In the genomic region with DNA sequence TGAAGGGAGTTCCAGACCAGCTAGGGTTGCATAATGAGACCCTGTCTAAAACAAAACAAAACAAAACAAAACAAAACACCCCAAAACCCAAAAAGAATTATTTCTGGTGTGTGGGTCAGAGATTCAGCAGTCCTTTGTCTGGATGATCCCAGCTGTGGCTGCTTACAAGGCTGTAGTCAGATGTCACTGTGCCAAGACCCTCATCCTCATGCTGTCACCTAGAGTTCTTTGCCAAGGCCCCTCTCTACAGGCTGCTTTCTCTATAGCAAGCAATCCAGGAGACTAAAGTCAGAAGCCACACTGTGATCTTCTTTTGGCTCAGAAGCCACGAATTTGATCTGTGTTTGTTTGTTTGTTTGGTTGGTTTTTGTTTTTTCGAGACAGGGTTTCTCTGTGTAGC, we compare ENCODE assay signal across 16 mouse cellular contexts.
"Had no signal": no experiment of that assay in that cellular context is flagged by ENCODE, and none has a peak within 500 bp of the region (broad histone marks: within the 10 kb centered on the region; RNA-seq: fewer than 3 reads in every experiment).

No protein-coding gene starts in this region.

- H3K27me3 ChIP-seq: lung, embryonic 15.5 days; megakaryocyte, embryonic 14.5 days; midbrain, embryonic 13.5 days; midbrain, embryonic 15.5 days; neural tube, embryonic 12.5 days; stomach, embryonic 15.5 days had no signal

- H3K4me3 ChIP-seq: lung, embryonic 15.5 days; megakaryocyte, embryonic 14.5 days; midbrain, embryonic 13.5 days; midbrain, embryonic 15.5 days; neural tube, embryonic 12.5 days; stomach, embryonic 15.5 days had no signal

- H3K27ac ChIP-seq: lung, embryonic 15.5 days; macrophage; midbrain, embryonic 13.5 days; midbrain, embryonic 15.5 days; neural tube, embryonic 12.5 days; stomach, embryonic 15.5 days; stomach, postnatal 0 days had no signal

- H3K4me1 ChIP-seq: lung, embryonic 15.5 days; midbrain, embryonic 13.5 days; midbrain, embryonic 15.5 days; neural tube, embryonic 12.5 days; stomach, embryonic 15.5 days had no signal

- DNase-seq: liver, postnatal 0 days; lung, adult 2 months; lung, postnatal 14 days; lung, postnatal 36 days; right cerebral cortex, postnatal 14 days; thymus, adult 2 months; thymus, postnatal 25 days; thymus, postnatal 4 days had no signal
